Mouse (Mus musculus) mammary gland, adult 2 months (tissue): ENCODE data around the gene Gstm7. TPM values are rescaled to one million over a fixed set of nuclear protein-coding genes. Genes with fewer than 3 reads are reported as not detected.

Experiments
- polyA plus RNA-seq: library from polyadenylated mRNA; depleted of rRNA; stranded (reverse); fragments of >200 nt; gene quantifications from 2 replicates; pipeline ENCODE4 v1.2.3, GENCODE M21; 2012; ENCODE audit warnings: low replicate concordance; rRNA removed

Gene Gstm7
- 4.8 and 13.3 TPM in 2 replicates for polyA plus RNA-seq

GRCm38 (mm10) chr3:107931670-107932069 lies at the start of gene Gstm7:
Gstm7 (minus strand) TSS chr3:107931817.

GRCm38 (mm10) chr3:107968724-107969395 lies 37.2 kb upstream of the Gstm7 start, which contains the start of gene Gstm3:
Gstm3 (minus strand) TSS chr3:107969283.

GRCm38 (mm10) chr3:107943239-107943990 lies 11.8 kb upstream of the Gstm7 start, which contains the start of gene Gstm6:
Gstm6 (minus strand) TSS chr3:107943749.

GRCm38 (mm10) chr3:107895720-107896569 lies 35.7 kb downstream of the Gstm7 start, which contains the start of gene Gstm5:
Gstm5 (plus strand) TSS chr3:107895821.

GRCm38 (mm10) chr3:107877005-107877404 lies 54.6 kb downstream of the Gstm7 start, which contains the start of gene Eps8l3:
Eps8l3 (plus strand) TSS chr3:107877229.

Other genes starting within 250 kb of the Gstm7 start
- 36.8 and 108 TPM in 2 replicates for gene Ahcyl1, start 235.3 kb downstream of the Gstm7 start, polyA plus RNA-seq
- gene Csf1, start 171.3 kb downstream of the Gstm7 start, polyA plus RNA-seq: 49.2 and 53.3 TPM in 2 replicates
- not detected in 2 replicates for gene Eps8l3, start 54.6 kb downstream of the Gstm7 start, polyA plus RNA-seq
- gene Gstm5, start 36.0 kb downstream of the Gstm7 start, polyA plus RNA-seq: 19.5 and 56.4 TPM in 2 replicates
- 1.0 and 2.0 TPM in 2 replicates for gene Gstm6, start 11.9 kb upstream of the Gstm7 start, polyA plus RNA-seq
- 1.1 TPM in 1 of 2 replicates, not detected in the other for gene Gstm3, start 37.5 kb upstream of the Gstm7 start, polyA plus RNA-seq
- 110 and 283 TPM in 2 replicates for gene Gstm2, start 54.6 kb upstream of the Gstm7 start, polyA plus RNA-seq
- 833 and 1,200 TPM in 2 replicates for gene Gstm1, start 86.2 kb upstream of the Gstm7 start, polyA plus RNA-seq
- gene Gstm4, start 113.1 kb upstream of the Gstm7 start, polyA plus RNA-seq: 18.5 and 36.0 TPM in 2 replicates
- gene Ampd2, start 154.8 kb upstream of the Gstm7 start, polyA plus RNA-seq: 116 and 159 TPM in 2 replicates
- gene Gnat2, start 161.0 kb upstream of the Gstm7 start, polyA plus RNA-seq: 0.10 and 0.18 TPM in 2 replicates
- gene Gnai3, start 214.3 kb upstream of the Gstm7 start, polyA plus RNA-seq: 12.4 and 25.6 TPM in 2 replicates
- gene Gpr61, start 223.1 kb upstream of the Gstm7 start, polyA plus RNA-seq: not detected in 2 replicates